Mouse (Mus musculus): ENCODE results near the gene Plxnc1.

GRCm38 (mm10) chr10:94863251-94863650, 81.4 kb downstream of the Plxnc1 start:
- TF ChIP-seq ZKSCAN1 (IDR thresholded peaks at IDR 0.05; ENCODE audit: borderline replicate concordance, low read depth, low read length) = no peak
- peak; percentile 83 for TF ChIP-seq EP300 (IDR thresholded peaks at IDR 0.05; ENCODE audit: low read length)
- peak; percentile 66; the same call in 1 of the 2 replicates for TF ChIP-seq CHD2 (IDR thresholded peaks at IDR 0.05; ENCODE audit: low read length)
- TF ChIP-seq CTCF (conservative IDR thresholded peaks at IDR 0.05 in 1 of 2, IDR thresholded peaks at IDR 0.05 in 1 of 2; ENCODE audit: low read depth in 2 of 2, low read length in 2 of 2) = no peak
- no peak for TF ChIP-seq USF1 (IDR thresholded peaks at IDR 0.05; ENCODE audit: low read depth, low read length)
- TF ChIP-seq CHD1 (IDR thresholded peaks at IDR 0.05; ENCODE audit: low read depth, low read length) = peak; percentile 56; the same call in 1 of the 2 replicates
- TF ChIP-seq MAZ (IDR thresholded peaks at IDR 0.05; ENCODE audit: low read depth, low read length) = peak; percentile 77
- no peak; the same call in 1 of the 2 replicates for TF ChIP-seq POLR2A (IDR thresholded peaks at IDR 0.05; ENCODE audit: low read depth, low read length)
- no peak for TF ChIP-seq ZC3H11A (IDR thresholded peaks at IDR 0.05; ENCODE audit: low read depth, low read length)
- 0 out of 2 replicates have a peak, but pooled peaks have one; percentile 40 for TF ChIP-seq KAT2A (IDR thresholded peaks at IDR 0.05; ENCODE audit: insufficient replicate concordance, low read length)

All from CH12.LX (cell line).